Mouse (Mus musculus) C2C12 (cell line): Measurements from ENCODE around the gene Bphl. TPM values are rescaled to one million over a fixed set of nuclear protein-coding genes. Genes with fewer than 3 reads are reported as not detected.

Experiments used
- H3K27me3 ChIP-seq: one replicate; pipeline ENCODE4 v1.6.1; 2011; ENCODE audit not compliant: control insufficient read depth, insufficient read depth, insufficient read length
- H3K36me3 ChIP-seq: one replicate; pipeline ENCODE4 v1.6.1; 2011; ENCODE audit not compliant: control insufficient read depth, insufficient read depth
- H3K4me3 ChIP-seq: one replicate; pipeline ENCODE4 v1.5.1; 2011; ENCODE audit warnings: mild to moderate bottlenecking, control low read depth; ENCODE audit not compliant: poor library complexity, insufficient read depth, severe bottlenecking
- H3K79me2 ChIP-seq: one replicate; pipeline ENCODE4 v1.6.1; 2011; ENCODE audit not compliant: control insufficient read depth, insufficient read depth
- H3K79me3 ChIP-seq: one replicate; pipeline ENCODE4 v1.6.1; 2011; ENCODE audit warnings: low read depth, control low read depth
- H3ac ChIP-seq: one replicate; pipeline ENCODE3; 2011; ENCODE audit warnings: low read depth; ENCODE audit not compliant: control insufficient read depth, insufficient read length
- CEBPB ChIP-seq: IDR thresholded peaks from one replicate; pipeline ENCODE4 v1.6.1; 2011; ENCODE audit warnings: low read depth, mild to moderate bottlenecking, control low read depth, moderate library complexity
- CTCF ChIP-seq: IDR thresholded peaks from one replicate; pipeline ENCODE4 v1.5.1; 2011; ENCODE audit not compliant: control insufficient read depth, insufficient read depth, insufficient read length
- FOSL1 ChIP-seq: IDR thresholded peaks from one replicate; pipeline ENCODE4 v1.8.0; 2011; ENCODE audit warnings: mild to moderate bottlenecking, low read length; ENCODE audit not compliant: poor library complexity, insufficient read depth, severe bottlenecking
- MAX ChIP-seq: IDR thresholded peaks from one replicate; pipeline ENCODE4 v1.6.1; 2011; ENCODE audit warnings: mild to moderate bottlenecking, control low read depth
- MYOD1 ChIP-seq: IDR thresholded peaks from one replicate; pipeline ENCODE4 v1.6.1; 2011; ENCODE audit warnings: low read depth; ENCODE audit not compliant: control insufficient read depth, insufficient read length
- MYOG ChIP-seq: IDR thresholded peaks from one replicate; pipeline ENCODE4 v1.6.1; 2011; ENCODE audit not compliant: control insufficient read depth, insufficient read length; ENCODE audit errors: extremely low read depth
- USF1 ChIP-seq: IDR thresholded peaks from one replicate; pipeline ENCODE4 v1.6.1; 2011; ENCODE audit warnings: low read depth, mild to moderate bottlenecking, control low read depth, moderate library complexity
- polyA plus RNA-seq: library from polyadenylated mRNA; unstranded; fragments of >200 nt; fragmentation: generic; extraction: Trizol; gene quantifications from one replicate; pipeline ENCODE4 v1.2.1, GENCODE M21; 2012; ENCODE audit warnings: missing spikeins

The Bphl gene
- polyA plus RNA-seq, 1 experiment: 11.7 TPM

DNA sequence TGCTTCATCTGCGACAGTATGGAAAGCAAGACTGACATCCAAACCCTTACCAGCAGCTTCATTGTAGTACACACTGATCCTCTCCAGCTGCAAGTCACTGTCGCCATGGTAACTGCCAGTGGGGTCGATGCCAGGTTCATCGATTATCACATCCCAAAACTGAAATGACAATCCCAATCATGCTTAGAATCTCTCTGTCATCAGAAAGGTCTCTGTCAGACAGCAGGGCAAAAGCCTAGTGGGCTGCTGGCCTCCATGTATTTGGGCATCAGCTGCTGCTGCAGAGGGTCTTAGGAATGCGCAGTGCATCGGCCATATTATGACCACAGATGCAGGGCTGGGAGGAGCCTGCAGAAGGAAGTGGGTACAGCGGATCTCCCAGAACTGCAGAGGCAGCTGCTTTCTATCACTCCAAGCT is 51.5 kb downstream of the Bphl start:
- Histone ChIP-seq H3K79me3 (no peaks in the 10 kb centered on the region), H3K79me2 (no peaks in the 10 kb centered on the region), H3K4me3 (no peak overlapping the region), H3K27me3 (no peaks in the 10 kb centered on the region), H3ac (no peak overlapping the region), H3K36me3 (no peaks in the 10 kb centered on the region)
- TF ChIP-seq USF1 (no peak), MYOD1 (peak; percentile 18)

DNA sequence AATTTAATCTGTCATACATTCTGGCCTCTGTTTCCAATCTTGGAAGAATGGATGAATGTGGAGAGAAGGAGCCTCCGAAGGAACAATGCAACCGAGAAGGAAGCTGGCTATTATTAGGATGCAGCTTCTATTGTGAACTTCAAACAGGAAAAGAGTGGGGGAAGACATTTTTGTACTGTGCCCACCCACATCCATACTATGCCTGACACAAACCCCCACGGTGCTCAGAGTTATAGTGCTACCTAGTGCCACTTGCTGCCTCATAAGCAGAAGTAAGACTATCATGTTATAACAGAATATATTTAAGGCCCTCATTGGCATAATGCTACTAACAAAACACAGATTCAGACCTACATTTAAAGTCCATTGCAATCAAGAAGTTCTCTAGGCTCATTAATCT is 52.0 kb downstream of the Bphl start:
- no peaks in the 10 kb centered on the region for H3K36me3 ChIP-seq
- no peak overlapping the region for H3K4me3 ChIP-seq
- H3K27me3 ChIP-seq: no peaks in the 10 kb centered on the region
- TF ChIP-seq MYOD1 (no peak), USF1 (no peak), CTCF (no peak), MAX (no peak), MYOG (no peak), CEBPB (no peak), FOSL1 (no peak)
- no peaks in the 10 kb centered on the region for H3K79me3 ChIP-seq
- no peak overlapping the region for H3ac ChIP-seq
- no peaks in the 10 kb centered on the region for H3K79me2 ChIP-seq

DNA sequence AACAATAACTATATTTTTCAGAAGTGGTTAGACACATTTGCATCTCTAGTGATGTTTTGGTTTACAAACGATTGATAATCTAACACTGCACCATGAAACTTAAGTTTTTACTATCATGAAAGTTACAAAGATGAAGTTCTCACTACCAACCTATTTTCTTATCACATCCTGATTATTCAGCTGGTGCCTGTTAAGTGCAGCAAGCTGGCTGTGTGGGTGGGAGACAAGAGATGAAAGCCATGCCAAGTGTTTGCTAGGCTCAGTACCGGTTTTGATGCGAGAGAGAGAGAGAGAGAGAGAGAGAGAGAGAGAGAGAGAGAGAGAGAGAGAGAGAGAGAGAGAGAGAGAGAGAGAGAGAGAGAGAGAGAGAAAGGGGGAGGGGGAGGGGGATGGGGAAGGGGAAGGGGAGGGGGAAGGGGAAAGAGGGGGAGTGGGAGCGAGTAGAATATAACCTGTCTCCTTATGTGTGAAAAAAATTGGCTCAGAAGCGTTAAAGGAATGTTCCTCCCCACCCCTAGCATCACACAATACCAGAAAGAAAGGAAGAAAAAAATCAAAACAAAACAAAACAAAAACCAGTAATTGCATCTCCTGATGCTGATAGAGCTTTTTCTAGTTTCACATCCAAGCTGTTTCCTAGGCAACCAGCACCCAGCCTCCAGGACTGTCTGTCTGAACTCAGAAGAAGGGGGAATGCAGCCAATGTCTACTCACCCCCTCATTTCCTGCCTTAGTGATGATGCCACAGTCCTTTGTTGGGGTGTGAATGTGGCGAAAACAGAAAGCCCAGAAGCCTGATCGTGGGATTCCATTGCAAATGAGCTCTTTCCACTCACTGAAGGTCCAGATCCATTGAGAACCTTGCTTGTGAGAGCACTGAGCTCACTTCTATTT is 58.4 kb downstream of the Bphl start:
- no peak overlapping the region for H3K4me3 ChIP-seq
- no peaks in the 10 kb centered on the region for H3K36me3 ChIP-seq
- H3ac ChIP-seq: no peak overlapping the region
- no peaks in the 10 kb centered on the region for H3K79me3 ChIP-seq
- TF ChIP-seq FOSL1: no peak
- TF ChIP-seq USF1: no peak
- no peak for TF ChIP-seq CEBPB
- TF ChIP-seq MYOD1: no peak
- no peak for TF ChIP-seq MYOG
- TF ChIP-seq MAX: no peak
- no peak for TF ChIP-seq CTCF
- H3K27me3 ChIP-seq: no peaks in the 10 kb centered on the region
- H3K79me2 ChIP-seq: no peaks in the 10 kb centered on the region

- Histone ChIP-seq H3K27me3 (no peaks in the 10 kb centered on the region), H3K79me3 (no peaks in the 10 kb centered on the region), H3K36me3 (no peaks in the 10 kb centered on the region), H3ac (no peak overlapping the region), H3K4me3 (no peak overlapping the region), H3K79me2 (no peaks in the 10 kb centered on the region)
- TF ChIP-seq USF1 (no peak), MYOD1 (no peak), CTCF (no peak), CEBPB (no peak), FOSL1 (no peak), MYOG (no peak)
These were observed 59.1 kb downstream of the Bphl start for GRCm38 (mm10) chr13:34096455-34096854.

- Histone ChIP-seq H3K4me3 (no peak overlapping the region), H3K79me3 (no peaks in the 10 kb centered on the region), H3K36me3 (no peaks in the 10 kb centered on the region), H3K79me2 (no peaks in the 10 kb centered on the region), H3K27me3 (no peaks in the 10 kb centered on the region), H3ac (no peak overlapping the region)
- TF ChIP-seq USF1 (no peak), MYOD1 (no peak), MAX (no peak), CEBPB (no peak), CTCF (no peak), MYOG (no peak), FOSL1 (no peak)
These were observed 59.7 kb downstream of the Bphl start for GRCm38 (mm10) chr13:34097086-34097485.

DNA sequence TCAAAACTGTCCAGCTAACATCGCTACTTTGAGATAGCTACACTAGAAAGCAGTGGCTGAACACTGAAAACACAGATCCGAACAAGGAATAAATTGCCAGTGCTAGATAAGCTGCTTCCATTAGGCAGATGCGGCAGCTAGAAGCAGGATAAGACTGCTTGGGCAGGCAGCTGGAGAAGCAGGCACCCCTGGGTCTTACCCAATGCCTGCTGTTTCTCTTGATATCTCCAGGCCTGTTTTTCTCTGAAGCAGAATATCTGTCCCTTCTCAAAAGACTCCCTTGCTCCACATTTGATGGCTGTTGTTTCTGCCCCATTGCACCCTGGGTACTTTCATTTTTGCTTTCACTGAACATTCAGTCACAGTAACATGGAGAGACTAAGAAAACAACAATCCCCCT is 63.3 kb downstream of the Bphl start:
- H3ac ChIP-seq: no peak overlapping the region
- H3K79me2 ChIP-seq: no peaks in the 10 kb centered on the region
- no peaks in the 10 kb centered on the region for H3K27me3 ChIP-seq
- H3K4me3 ChIP-seq: no peak overlapping the region
- no peaks in the 10 kb centered on the region for H3K36me3 ChIP-seq
- H3K79me3 ChIP-seq: no peaks in the 10 kb centered on the region
- TF ChIP-seq MYOG (no peak), CEBPB (no peak), FOSL1 (no peak), CTCF (no peak), MYOD1 (no peak), USF1 (no peak)
